Mouse (Mus musculus): ENCODE measurements around the gene Tspo. TPM values are rescaled to one million over a fixed set of nuclear protein-coding genes. Genes with fewer than 3 reads are reported as not detected.
A peak's percentile ranks its signal among the peaks of the same experiment; 100 is the strongest.

Gene Tspo
- polyA plus RNA-seq, 1 experiment from 2014 or later, result 149 TPM

DNA sequence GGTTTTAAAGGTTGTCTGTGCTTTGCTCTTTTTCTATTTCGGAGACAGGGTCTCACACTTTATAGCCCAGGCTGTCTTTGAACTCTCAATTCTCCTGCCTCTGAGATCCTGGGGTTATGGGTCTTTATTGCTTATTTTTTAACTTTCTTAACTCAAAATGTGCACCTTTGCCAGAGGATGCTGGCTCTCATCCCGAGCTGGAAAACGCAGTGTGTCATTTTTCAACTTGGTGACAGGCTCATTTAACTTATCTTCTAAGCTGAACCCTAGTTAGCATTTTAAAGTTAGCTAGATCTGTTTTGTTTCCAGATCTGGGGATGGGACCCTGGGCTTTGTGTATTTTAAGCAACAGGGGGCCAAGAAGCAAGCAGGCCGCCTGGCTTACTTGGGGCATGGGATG lies 34.5 kb upstream of the Tspo start:
- no peak for ATAC-seq (replicated peaks; ENCODE audit: insufficient number of reproducible peaks, insufficient read depth, low FRiP score, low read depth)
- WGBS, result 38% methylated on average over 4 of the region's 4 CpGs
- Histone ChIP-seq H3K4me3 (peak overlapping the region; percentile 65; the same call in 1 of the 2 replicates), H3K27me3 (no peaks in the 10 kb centered on the region), H3K27ac (peak overlapping the region; percentile 63), H3K36me3 (no peaks in the 10 kb centered on the region), H3K4me1 (replicated peaks) (peaks cover 64% of the 10 kb centered on the region), H3K9ac (no peak overlapping the region), H3K9me3 (replicated peaks) (no peaks in the 10 kb centered on the region), H3K4me2 (peak overlapping the region; percentile 83)

- Histone ChIP-seq H3K27me3 (no peaks in the 10 kb centered on the region), H3K27ac (peak overlapping the region; percentile 63), H3K9ac (no peak overlapping the region), H3K36me3 (no peaks in the 10 kb centered on the region), H3K4me2 (0 out of 2 replicates have a peak overlapping the region, but pooled peaks have one; percentile 83), H3K4me3 (no peak overlapping the region), H3K9me3 (replicated peaks) (no peaks in the 10 kb centered on the region), H3K4me1 (replicated peaks) (peaks cover 64% of the 10 kb centered on the region)
- 71% methylated on average over 5 of the region's 5 CpGs for WGBS
- ATAC-seq (replicated peaks; ENCODE audit: insufficient number of reproducible peaks, insufficient read depth, low FRiP score, low read depth), result no peak
Measured at GRCm38 (mm10) chr15:83529765-83530164, 33.6 kb upstream of the Tspo start.

GRCm38 (mm10) chr15:83530233-83530632 lies 33.2 kb upstream of the Tspo start:
- Histone ChIP-seq H3K9me3 (replicated peaks) (no peaks in the 10 kb centered on the region), H3K4me2 (0 out of 2 replicates have a peak overlapping the region, but pooled peaks have one; percentile 83), H3K4me1 (replicated peaks) (peaks cover 64% of the 10 kb centered on the region), H3K27ac (peak overlapping the region; percentile 63), H3K9ac (no peak overlapping the region), H3K4me3 (no peak overlapping the region), H3K27me3 (no peaks in the 10 kb centered on the region), H3K36me3 (no peaks in the 10 kb centered on the region)
- 69% methylated on average over 9 of the region's 9 CpGs for WGBS
- ATAC-seq (replicated peaks; ENCODE audit: insufficient number of reproducible peaks, insufficient read depth, low FRiP score, low read depth), result no peak

- 68% methylated on average over 6 of the region's 6 CpGs for WGBS
- H3K27ac ChIP-seq, result peak overlapping the region; percentile 63
- no peaks in the 10 kb centered on the region for H3K9me3 ChIP-seq (replicated peaks)
- H3K9ac ChIP-seq, result no peak overlapping the region
- no peaks in the 10 kb centered on the region for H3K36me3 ChIP-seq
- H3K27me3 ChIP-seq, result no peaks in the 10 kb centered on the region
- ATAC-seq (replicated peaks; ENCODE audit: insufficient number of reproducible peaks, insufficient read depth, low FRiP score, low read depth), result no peak
- H3K4me1 ChIP-seq (replicated peaks), result peaks cover 64% of the 10 kb centered on the region
- H3K4me2 ChIP-seq, result no peak overlapping the region
- no peak overlapping the region for H3K4me3 ChIP-seq
Measured at GRCm38 (mm10) chr15:83530688-83531087, 32.7 kb upstream of the Tspo start.

GRCm38 (mm10) chr15:83531961-83532469 lies 31.4 kb upstream of the Tspo start:
- Histone ChIP-seq H3K9me3 (replicated peaks) (no peaks in the 10 kb centered on the region), H3K27ac (no peak overlapping the region), H3K27me3 (no peaks in the 10 kb centered on the region), H3K4me2 (no peak overlapping the region), H3K4me3 (no peak overlapping the region), H3K9ac (no peak overlapping the region), H3K36me3 (no peaks in the 10 kb centered on the region), H3K4me1 (replicated peaks) (peaks cover 65% of the 10 kb centered on the region)
- no peak for ATAC-seq (replicated peaks; ENCODE audit: insufficient number of reproducible peaks, insufficient read depth, low FRiP score, low read depth)
- WGBS, result 78% methylated on average over 5 of the region's 5 CpGs

GRCm38 (mm10) chr15:83532606-83533005 lies 30.8 kb upstream of the Tspo start:
- ATAC-seq (replicated peaks; ENCODE audit: insufficient number of reproducible peaks, insufficient read depth, low FRiP score, low read depth), result no peak
- no peaks in the 10 kb centered on the region for H3K9me3 ChIP-seq (replicated peaks)
- H3K4me1 ChIP-seq (replicated peaks), result peaks cover 62% of the 10 kb centered on the region
- H3K27ac ChIP-seq, result no peak overlapping the region
- no peak overlapping the region for H3K4me3 ChIP-seq
- no peak overlapping the region for H3K9ac ChIP-seq
- H3K27me3 ChIP-seq, result no peaks in the 10 kb centered on the region
- no peak overlapping the region for H3K4me2 ChIP-seq
- H3K36me3 ChIP-seq, result no peaks in the 10 kb centered on the region
- WGBS, result 68% methylated on average over 7 of the region's 7 CpGs

DNA sequence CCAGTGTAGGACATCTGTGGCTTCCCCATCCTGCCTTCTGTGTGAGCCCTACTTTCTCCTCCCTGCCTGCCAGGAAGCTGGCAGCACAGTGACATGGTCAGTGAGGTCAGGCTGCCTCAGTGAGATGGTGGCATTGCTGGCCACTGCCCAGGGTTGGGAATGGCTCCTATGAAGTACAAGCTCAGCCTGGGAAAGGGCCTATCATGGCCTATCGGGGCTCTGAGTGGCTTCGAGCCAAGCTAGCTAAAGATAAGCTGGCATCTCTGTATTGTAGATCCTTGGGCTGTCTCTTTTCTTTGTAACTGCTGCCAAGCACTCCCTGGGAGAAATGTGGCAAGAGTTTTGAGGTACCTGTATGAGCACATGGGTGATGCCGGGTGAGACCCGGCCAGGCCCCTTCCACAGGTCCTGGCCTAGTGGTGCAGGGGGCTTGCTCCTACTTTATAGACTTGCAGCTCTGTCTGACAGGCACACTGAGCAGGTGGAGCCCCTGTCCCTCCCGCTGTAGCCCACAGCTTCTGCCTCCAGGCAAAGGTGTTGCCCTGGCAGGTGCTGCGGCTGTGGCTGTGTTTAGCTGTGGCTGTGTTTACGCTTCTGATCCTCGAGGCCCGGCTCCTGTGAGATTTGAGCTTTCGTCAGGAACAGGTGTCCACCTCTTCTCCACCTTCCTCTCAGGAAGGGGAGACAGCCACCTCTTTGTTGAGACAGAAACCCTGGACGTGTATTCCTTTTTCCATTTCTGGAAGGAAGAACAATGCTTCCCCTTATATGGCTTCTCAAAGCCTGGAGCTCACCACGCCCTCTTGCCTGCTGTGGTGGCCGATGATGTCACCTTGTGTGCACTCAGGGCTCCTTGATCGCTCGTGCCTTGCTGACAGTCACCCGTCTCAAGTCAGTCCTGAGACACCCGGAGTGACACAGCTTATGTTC lies 28.2 kb upstream of the Tspo start:
- 32% methylated on average over 17 of the region's 17 CpGs for WGBS
- Histone ChIP-seq H3K36me3 (no peaks in the 10 kb centered on the region), H3K9ac (peak overlapping the region; percentile 19; the same call in 1 of the 2 replicates), H3K4me3 (no peak overlapping the region), H3K27me3 (no peaks in the 10 kb centered on the region), H3K4me1 (replicated peaks) (peaks cover 51% of the 10 kb centered on the region), H3K4me2 (0 out of 2 replicates have a peak overlapping the region, but pooled peaks have one; percentile 1), H3K27ac (peak overlapping the region; percentile 83), H3K9me3 (replicated peaks) (no peaks in the 10 kb centered on the region)
- peak; percentile 40; the same call in 1 of the 2 replicates for ATAC-seq (replicated peaks; ENCODE audit: insufficient number of reproducible peaks, insufficient read depth, low FRiP score, low read depth)

DNA sequence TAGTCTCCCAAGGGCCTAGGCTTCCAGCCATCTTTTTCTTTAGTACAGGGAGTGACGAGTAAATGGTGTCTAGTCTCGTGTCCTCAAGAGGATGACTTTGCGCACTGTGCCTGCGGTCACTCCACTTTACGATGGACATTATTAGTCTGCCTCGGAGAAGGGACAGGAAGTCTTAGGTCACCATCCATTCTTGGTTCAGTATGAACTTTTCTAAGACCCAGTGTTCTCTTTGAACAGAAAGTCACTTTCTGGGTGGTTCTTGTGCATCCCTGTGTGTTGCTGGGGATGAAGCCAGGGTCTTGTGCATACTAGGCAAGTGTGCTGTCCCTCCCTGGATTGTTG lies 27.5 kb upstream of the Tspo start:
- no peak overlapping the region for H3K4me3 ChIP-seq
- 60% methylated on average over 6 of the region's 6 CpGs for WGBS
- no peak overlapping the region for H3K9ac ChIP-seq
- H3K27ac ChIP-seq, result peak overlapping the region; percentile 83
- H3K27me3 ChIP-seq, result no peaks in the 10 kb centered on the region
- no peaks in the 10 kb centered on the region for H3K36me3 ChIP-seq
- peaks cover 51% of the 10 kb centered on the region for H3K4me1 ChIP-seq (replicated peaks)
- no peak for ATAC-seq (replicated peaks; ENCODE audit: insufficient number of reproducible peaks, insufficient read depth, low FRiP score, low read depth)
- 0 out of 2 replicates have a peak overlapping the region, but pooled peaks have one; percentile 1 for H3K4me2 ChIP-seq
- no peaks in the 10 kb centered on the region for H3K9me3 ChIP-seq (replicated peaks)

DNA sequence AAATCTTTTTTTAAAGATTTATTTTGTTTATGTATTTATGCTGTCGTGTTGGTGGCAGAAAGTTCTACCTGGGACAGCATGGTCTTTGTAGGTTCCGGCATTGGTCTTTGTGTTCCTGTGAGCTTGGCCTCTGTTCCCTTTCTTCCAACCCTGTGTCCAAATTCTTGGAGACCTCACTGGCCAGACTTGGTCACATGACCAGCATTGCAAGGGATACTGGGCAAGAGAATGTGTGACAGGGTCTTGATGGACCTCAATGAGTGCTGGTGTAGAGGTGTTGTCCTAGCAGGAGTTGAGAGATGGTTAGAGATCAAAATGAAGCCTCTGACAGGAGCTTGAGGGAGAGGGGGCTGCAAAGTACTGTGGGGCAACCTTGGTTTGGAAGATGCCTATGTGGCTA lies 24.5 kb upstream of the Tspo start:
- no peak overlapping the region for H3K4me2 ChIP-seq
- H3K4me1 ChIP-seq (replicated peaks), result peaks cover 58% of the 10 kb centered on the region
- H3K27me3 ChIP-seq, result no peaks in the 10 kb centered on the region
- H3K9ac ChIP-seq, result no peak overlapping the region
- no peaks in the 10 kb centered on the region for H3K9me3 ChIP-seq (replicated peaks)
- H3K36me3 ChIP-seq, result peaks cover 21% of the 10 kb centered on the region; the same call in 1 of the 2 replicates
- ATAC-seq (replicated peaks; ENCODE audit: insufficient number of reproducible peaks, insufficient read depth, low FRiP score, low read depth), result no peak
- no peak overlapping the region for H3K4me3 ChIP-seq
- H3K27ac ChIP-seq, result 0 out of 2 replicates have a peak overlapping the region, but pooled peaks have one; percentile 77
- WGBS, result 94% methylated on average over 2 of the region's 2 CpGs

DNA sequence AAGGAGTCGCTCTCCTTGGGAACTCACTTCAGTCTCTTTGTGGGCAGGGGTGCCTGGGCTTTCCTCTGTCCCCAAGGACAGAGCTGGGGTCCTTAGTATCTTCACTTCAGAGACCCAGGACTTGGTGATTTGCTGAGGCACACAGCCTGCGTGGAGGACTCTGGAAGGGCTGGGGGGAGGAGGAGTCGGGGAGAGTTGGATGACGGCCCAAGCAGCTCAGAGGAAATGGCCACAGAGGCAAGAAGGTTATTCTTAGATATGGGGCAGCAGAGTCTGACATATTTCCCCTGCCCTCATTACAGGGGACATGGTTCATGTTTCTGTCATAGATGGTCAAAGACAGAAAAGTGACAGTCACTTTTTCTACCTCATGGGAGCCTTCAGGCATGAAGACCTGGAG lies 23.5 kb upstream of the Tspo start:
- peak overlapping the region; percentile 1; the same call in 1 of the 2 replicates for H3K9ac ChIP-seq

GRCm38 (mm10) chr15:83541647-83542287 lies 21.6 kb upstream of the Tspo start:
- WGBS, result 75% methylated on average over 9 of the region's 9 CpGs
- peaks cover 32% of the 10 kb centered on the region for H3K4me1 ChIP-seq (replicated peaks)
- no peak overlapping the region for H3K27ac ChIP-seq

More for the DNA sequence above, 23.5 kb upstream of the Tspo start:
- no peaks in the 10 kb centered on the region for H3K9me3 ChIP-seq (replicated peaks)
- peaks cover 29% of the 10 kb centered on the region; the same call in 1 of the 2 replicates for H3K36me3 ChIP-seq
- no peaks in the 10 kb centered on the region for H3K27me3 ChIP-seq
- WGBS, result 21% methylated on average over 4 of the region's 4 CpGs
- peak overlapping the region; percentile 77 for H3K27ac ChIP-seq
- H3K4me2 ChIP-seq, result peak overlapping the region; percentile 26
- H3K4me1 ChIP-seq (replicated peaks), result peaks cover 48% of the 10 kb centered on the region
- H3K4me3 ChIP-seq, result no peak overlapping the region
- peak; percentile 57 for ATAC-seq (replicated peaks; ENCODE audit: insufficient number of reproducible peaks, insufficient read depth, low FRiP score, low read depth)

More at GRCm38 (mm10) chr15:83541647-83542287, 21.6 kb upstream of the Tspo start:
- Histone ChIP-seq H3K4me2 (no peak overlapping the region), H3K36me3 (peaks cover 48% of the 10 kb centered on the region), H3K9ac (no peak overlapping the region), H3K27me3 (no peaks in the 10 kb centered on the region), H3K9me3 (replicated peaks) (no peaks in the 10 kb centered on the region), H3K4me3 (no peak overlapping the region)
- ATAC-seq (replicated peaks; ENCODE audit: insufficient number of reproducible peaks, insufficient read depth, low FRiP score, low read depth), result no peak
